8 mouse cellular contexts compared by ENCODE assay signal in genomic region chr2:121456692-121457642, GRCm38 (mm10). TPM values are rescaled to one million over a fixed set of nuclear protein-coding genes. Genes with fewer than 3 reads are reported as not detected.
DNase-seq lines count a peak whose midpoint lies in the region; ATAC-seq and TF ChIP-seq lines count a peak whose summit lies in the region.

Gene Serinc4 (minus strand): TSS chr2:121456781.

- peak within 1 kb of the TSS; percentile 83 for H3K9ac ChIP-seq in forebrain, embryonic 14.5 days (ENCODE audit: low read length)
- peak within 1 kb of the TSS; percentile 68 for H3K9ac ChIP-seq in neural tube, embryonic 14.5 days (replicated peaks; ENCODE audit: low read depth, low read length)

- H3K36me3 ChIP-seq in G1E (replicated peaks) = peaks cover 63% of the 10 kb centered on the region
- H3K36me3 ChIP-seq in forebrain, embryonic 14.5 days (ENCODE audit: control insufficient read depth, insufficient read depth, low read length) = peaks cover 45% of the 10 kb centered on the region
- no peaks in the 10 kb centered on the region; the same call in 1 of the 2 replicates for H3K36me3 ChIP-seq in neural tube, embryonic 14.5 days (ENCODE audit: control insufficient read depth, insufficient read depth, low read length)
- no peaks in the 10 kb centered on the region for H3K36me3 ChIP-seq in testis, adult 2 months (ENCODE audit: control insufficient read depth, insufficient read depth, low read length)

- no peak for TF ChIP-seq CTCF in G1E (IDR thresholded peaks at IDR 0.05; ENCODE audit: low read depth, low read length)
- TF ChIP-seq CTCF in testis, adult 2 months (IDR thresholded peaks at IDR 0.05; ENCODE audit: control insufficient read depth, insufficient read depth, insufficient replicate concordance, low read depth, low read length) = no peak

- peak within 1 kb of the TSS; percentile 80 for H3K4me3 ChIP-seq in G1E (ENCODE audit: low read depth, low read length)
- H3K4me3 ChIP-seq in forebrain, embryonic 14.5 days (ENCODE audit: low read depth, low read length) = peak within 1 kb of the TSS; percentile 70
- H3K4me3 ChIP-seq in neural tube, embryonic 14.5 days (ENCODE audit: low read depth, low read length) = peak within 1 kb of the TSS; percentile 78
- H3K4me3 ChIP-seq in testis, adult 2 months (ENCODE audit: control insufficient read depth, low read depth, low read length) = peak within 1 kb of the TSS; percentile 97

- H3K9me3 ChIP-seq in G1E (replicated peaks) = no peaks in the 10 kb centered on the region
- H3K9me3 ChIP-seq in forebrain, embryonic 14.5 days (replicated peaks; ENCODE audit: control insufficient read depth, low read length) = no peaks in the 10 kb centered on the region
- no peaks in the 10 kb centered on the region for H3K9me3 ChIP-seq in neural tube, embryonic 14.5 days (ENCODE audit: control insufficient read depth, low read length)

- intact Hi-C loops in heart, postnatal 14 days (cut with DNase I) = loop anchor here (10.0 kb wide), 1 partner anchor 498 kb away; the partner anchor contains the start of genes Ctdspl2 and Mageb3

- H3K27me3 ChIP-seq in G1E (ENCODE audit: insufficient read depth, low read length) = no peaks in the 10 kb centered on the region
- H3K27me3 ChIP-seq in forebrain, embryonic 14.5 days (replicated peaks; ENCODE audit: control insufficient read depth, insufficient read depth, low read length) = no peaks in the 10 kb centered on the region
- no peaks in the 10 kb centered on the region for H3K27me3 ChIP-seq in neural tube, embryonic 14.5 days (ENCODE audit: control insufficient read depth, insufficient read depth, low read length)
- no peaks in the 10 kb centered on the region for H3K27me3 ChIP-seq in testis, adult 2 months (ENCODE audit: control insufficient read depth, insufficient read depth, low read length)

- peak within 1 kb of the TSS; percentile 55 for H3K27ac ChIP-seq in forebrain, embryonic 14.5 days (ENCODE audit: low read depth, low read length)
- peak within 1 kb of the TSS; percentile 62 for H3K27ac ChIP-seq in neural tube, embryonic 14.5 days (ENCODE audit: low read depth, low read length)
- H3K27ac ChIP-seq in testis, adult 2 months (ENCODE audit: control insufficient read depth, insufficient read depth, low read depth, low read length) = peak within 1 kb of the TSS; percentile 91

- peak; percentile 95 for TF ChIP-seq POLR2A in testis, adult 2 months (IDR thresholded peaks at IDR 0.05; ENCODE audit: control insufficient read depth, low read depth, low read length)

- ATAC-seq in G1E (ENCODE audit: extremely low read depth, insufficient number of reproducible peaks, low FRiP score, poor library complexity, severe bottlenecking) = peak; percentile 88
- ATAC-seq in forebrain, embryonic 14.5 days = peak; percentile 94
- peak; percentile 94 for ATAC-seq in neural tube, embryonic 14.5 days (ENCODE audit: low read depth)

- DNase-seq in G1E (ENCODE audit: low spot score) = peak; percentile 72
- peak; percentile 70 for DNase-seq in cerebellum, adult 11-12 months
- DNase-seq in forebrain, embryonic 14.5 days (ENCODE audit: low spot score) = peak; percentile 91
- peak; percentile 79 to 87 for DNase-seq in heart, postnatal 14 days
- DNase-seq in layer of hippocampus, adult 11-12 months (ENCODE audit: low spot score) = peak; percentile 80
- DNase-seq in lung, adult 18-20 months = peak; percentile 87 to 91

- peak within 1 kb of the TSS; percentile 82 for H3K4me2 ChIP-seq in forebrain, embryonic 14.5 days (ENCODE audit: low read length)
- H3K4me2 ChIP-seq in neural tube, embryonic 14.5 days (ENCODE audit: low read depth, low read length) = peak within 1 kb of the TSS; percentile 55

- peaks cover 43% of the 10 kb centered on the region for H3K4me1 ChIP-seq in G1E (ENCODE audit: insufficient read depth, low read depth, low read length)
- H3K4me1 ChIP-seq in forebrain, embryonic 14.5 days (ENCODE audit: control insufficient read depth, insufficient read depth, low read length) = peaks cover 9% of the 10 kb centered on the region
- H3K4me1 ChIP-seq in neural tube, embryonic 14.5 days (ENCODE audit: control insufficient read depth, insufficient read depth, low read length) = peaks cover 9% of the 10 kb centered on the region; the same call in 1 of the 2 replicates
- H3K4me1 ChIP-seq in testis, adult 2 months (ENCODE audit: control insufficient read depth, insufficient read depth, low read length) = peaks cover 3% of the 10 kb centered on the region

- WGBS in forebrain, embryonic 14.5 days = 3% methylated on average over 41 of the region's 41 CpGs
- WGBS in neural tube, embryonic 14.5 days = 5% methylated on average over 41 of the region's 41 CpGs

RNA-seq across cellular contexts. Expression of gene Serinc4, which starts in this region (rescaled TPM):
- total RNA-seq in G1E (2014; fragmentation: Nextera tagmentation) (not detected in 2 replicates), G1E (2017) (0.58 and 1.3 TPM in 2 replicates)
- not detected in 2 replicates for polyA plus RNA-seq in G1E (2012)
- polyA plus RNA-seq in forebrain, embryonic 14.5 days (2014; fragmentation: Nextera tagmentation; extraction: Ambion mirVana) = 0.95 and 1.1 TPM in 2 replicates
- under 1 TPM in 1 of 2 experiments, not detected in 1; 0.17 TPM for total RNA-seq in heart, postnatal 14 days (2021)
- 0.95 and 1.7 TPM in 2 replicates for polyA plus RNA-seq in neural tube, embryonic 14.5 days (2014; fragmentation: Nextera tagmentation; extraction: Ambion mirVana)
- 3.1 and 4.4 TPM in 2 replicates for polyA plus RNA-seq in testis, adult 2 months (2012; rRNA removed)

Comparison
In these comparisons a context has a peak if more than half of its experiments do, and no peak if none do; other contexts are left out.
1. Peak in every context shown above with its lines: DNase-seq, ATAC-seq, H3K4me3 ChIP-seq and H3K27ac ChIP-seq.
2. Peak in DNase-seq in heart, postnatal 14 days; RNA of the gene not detected or under 1 TPM.